Mouse (Mus musculus) ES-E14 (cell line): ENCODE results near the gene Morn5. TPM values are rescaled to one million over a fixed set of nuclear protein-coding genes. Genes with fewer than 3 reads are reported as not detected.

Source experiments
- DNase-seq: peaks from one replicate; pipeline ENCODE4 v3.0.0-alpha.2; 2013; ENCODE audit warnings: low read depth, low spot score
- H3K27ac ChIP-seq: 2 replicates; pipeline ENCODE4 v1.5.1; 2012; ENCODE audit warnings: low read depth, mild to moderate bottlenecking, low read length, moderate library complexity, mixed read lengths; ENCODE audit not compliant: poor library complexity, insufficient read depth, severe bottlenecking
- H3K36me3 ChIP-seq: 2 replicates; pipeline ENCODE4 v1.6.1; 2012; ENCODE audit warnings: mild to moderate bottlenecking, low read length, moderate library complexity, mixed read lengths; ENCODE audit not compliant: control insufficient read depth, poor library complexity, insufficient read depth, severe bottlenecking
- H3K4me1 ChIP-seq, 2 experiments: fragments of 150-350 bp in 1 of 2; sonication (generic) in 1 of 2; 2 replicates each; pipeline ENCODE4 v1.6.1; 2012; ENCODE audit warnings: low read length in 2 of 2, mild to moderate bottlenecking in 1 of 2, mixed read lengths in 1 of 2; ENCODE audit not compliant: control insufficient read depth in 2 of 2, insufficient read depth in 2 of 2, poor library complexity in 1 of 2
- H3K4me3 ChIP-seq, 2 experiments: fragments of 150-350 bp in 1 of 2; sonication (generic) in 1 of 2; 2 replicates each; pipeline ENCODE4 v1.5.1; 2012; ENCODE audit warnings: low read length in 2 of 2, low read depth in 1 of 2, mild to moderate bottlenecking in 1 of 2, mixed read lengths in 1 of 2; ENCODE audit not compliant: insufficient read depth in 1 of 2, poor library complexity in 1 of 2, severe bottlenecking in 1 of 2
- H3K9ac ChIP-seq: 2 replicates; pipeline ENCODE4 v1.6.1; 2012; ENCODE audit warnings: low read depth, mild to moderate bottlenecking, low read length, mixed read lengths; ENCODE audit not compliant: poor library complexity, insufficient read depth, severe bottlenecking
- H3K9me3 ChIP-seq: fragments of 150-350 bp; sonication (generic); 2 replicates; pipeline ENCODE4 v1.6.1; 2012; ENCODE audit warnings: low read depth, mild to moderate bottlenecking, low read length; ENCODE audit not compliant: control insufficient read depth, insufficient read depth
- CHD2 ChIP-seq: IDR thresholded peaks from 2 replicates; pipeline ENCODE4 v1.6.1; 2014; ENCODE audit warnings: mild to moderate bottlenecking, low read depth, low read length, inconsistent platforms
- HCFC1 ChIP-seq: IDR thresholded peaks from 2 replicates; pipeline ENCODE4 v1.6.1; 2012; ENCODE audit warnings: low read length, inconsistent platforms, borderline replicate concordance; ENCODE audit not compliant: insufficient read depth
- MAFK ChIP-seq: IDR thresholded peaks from 2 replicates; pipeline ENCODE4 v1.6.1; 2014; ENCODE audit warnings: mild to moderate bottlenecking, low read depth, low read length, inconsistent platforms; ENCODE audit not compliant: insufficient read depth
- ZC3H11A ChIP-seq: IDR thresholded peaks from 2 replicates; pipeline ENCODE4 v1.6.1; 2012; ENCODE audit warnings: low read depth, mild to moderate bottlenecking, inconsistent platforms, low read length, borderline replicate concordance
- ZNF384 ChIP-seq: IDR thresholded peaks from 2 replicates; pipeline ENCODE4 v1.6.1; 2012; ENCODE audit warnings: low read depth, low read length, inconsistent platforms
- in situ Hi-C, 2 experiments: fragments of 600-800 bp; cut with MboI; formaldehyde crosslinking; loops; one replicate each; pipeline ENCODE4 v1.15.1; 2025; ENCODE audit warnings: low sequenced_read_pairs in 2 of 2, inconsistent platforms in 1 of 2; ENCODE audit not compliant: unreplicated experiment in 2 of 2
- total RNA-seq: library from RNA; depleted of rRNA; stranded (reverse); fragments of 300-350 nt; gene quantifications from 2 replicates; pipeline ENCODE4 v1.2.3, GENCODE M21; 2012

The Morn5 gene
- total RNA-seq, 1 experiment: not detected

DNA sequence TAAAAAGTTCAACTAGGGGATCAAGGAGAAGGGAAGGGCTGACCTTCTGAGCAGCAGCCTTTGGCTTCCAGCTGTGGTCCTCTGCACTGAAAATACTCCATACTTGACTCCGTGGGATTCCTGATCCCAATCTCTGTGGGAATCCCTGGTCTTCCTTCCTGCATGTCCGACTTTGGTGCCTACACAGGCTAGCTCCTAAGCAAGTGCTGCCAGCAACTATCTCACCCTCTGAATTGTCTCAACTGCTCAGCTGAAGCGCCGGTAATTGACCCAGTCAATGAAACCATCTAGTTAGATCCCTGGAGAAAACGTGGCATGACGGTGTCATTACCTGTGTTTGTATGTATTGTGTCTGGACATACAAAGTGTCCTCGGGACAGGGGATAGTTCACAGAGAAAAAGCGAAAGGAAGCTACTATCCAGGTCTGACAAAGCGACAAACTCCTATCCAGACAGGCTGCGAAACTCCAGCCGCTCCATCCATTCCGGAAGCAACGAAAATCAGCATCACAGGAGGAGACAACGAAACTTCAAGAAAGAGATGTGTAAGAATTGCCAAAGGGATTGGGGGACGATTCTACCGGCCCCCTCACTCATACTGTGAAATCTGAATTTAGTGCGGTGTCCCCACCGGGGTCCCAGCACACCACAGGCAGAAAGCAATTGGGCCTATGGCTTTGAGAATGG is 48.0 kb downstream of the Morn5 start:
- Histone ChIP-seq H3K9me3 (no peaks in the 10 kb centered on the region), H3K4me3 (no peak overlapping the region), H3K36me3 (no peaks in the 10 kb centered on the region), H3K4me1 (no peaks in the 10 kb centered on the region), H3K27ac (no peak overlapping the region), H3K9ac (no peak overlapping the region)
- no peak for DNase-seq
- TF ChIP-seq ZC3H11A (no peak), CHD2 (no peak), MAFK (no peak)
- in situ Hi-C loops: no loop called here

DNA sequence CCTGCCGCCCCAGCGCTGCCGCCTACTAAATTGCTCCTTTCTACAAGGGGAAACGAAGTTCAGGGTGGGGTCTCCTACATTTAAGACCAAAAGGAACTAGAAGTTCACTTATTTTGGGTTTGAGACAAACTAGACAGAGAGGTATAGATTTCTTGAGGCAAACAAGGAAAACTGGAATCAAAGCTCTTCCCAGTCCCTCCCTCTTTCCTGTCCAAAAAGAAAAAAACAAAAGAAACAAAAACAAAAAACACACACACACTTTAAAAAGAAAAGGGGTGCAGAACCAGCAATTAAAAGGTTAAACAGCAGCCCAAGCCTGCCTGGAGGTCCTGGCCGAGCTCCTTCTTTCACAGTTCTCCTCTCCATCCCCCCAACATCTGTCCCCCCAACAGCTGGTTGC is 48.8 kb downstream of the Morn5 start:
- no peak for TF ChIP-seq ZNF384
- Histone ChIP-seq H3K36me3 (no peaks in the 10 kb centered on the region), H3K4me1 (no peaks in the 10 kb centered on the region), H3K9me3 (no peaks in the 10 kb centered on the region), H3K9ac (no peak overlapping the region), H3K27ac (no peak overlapping the region), H3K4me3 (no peak overlapping the region)
- in situ Hi-C loops: no loop called here
- DNase-seq: no peak

DNA sequence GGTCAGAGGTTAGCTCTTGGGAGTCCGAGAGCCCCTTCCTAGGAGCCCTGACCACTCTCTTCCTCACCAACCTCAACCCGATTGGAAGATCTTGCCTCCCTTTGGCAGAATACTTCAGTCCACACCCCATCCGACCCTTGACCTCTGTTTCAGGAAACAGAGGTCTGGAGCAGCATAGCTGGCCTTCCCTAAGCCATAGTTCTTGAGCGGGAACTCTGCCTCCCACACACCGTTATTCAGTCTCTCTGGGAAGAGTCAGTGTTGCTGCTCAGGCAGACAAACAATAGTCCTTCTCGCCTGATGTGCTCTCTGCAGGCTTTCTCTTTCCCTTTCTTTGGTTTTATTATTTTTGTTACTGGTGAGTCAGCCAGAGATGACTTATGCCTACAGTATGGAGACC is 50.5 kb downstream of the Morn5 start:
- Histone ChIP-seq H3K9me3 (no peaks in the 10 kb centered on the region), H3K9ac (no peak overlapping the region), H3K4me1 (peaks cover 0 to 6% of the 10 kb centered on the region in 2 experiments; a peak in 1 of 4 replicates), H3K4me3 (no peak overlapping the region), H3K36me3 (no peaks in the 10 kb centered on the region), H3K27ac (no peak overlapping the region)
- no peak for DNase-seq
- in situ Hi-C loops: no loop called here
- TF ChIP-seq ZNF384: no peak
- no peak for TF ChIP-seq HCFC1
- TF ChIP-seq MAFK: no peak
- no peak for TF ChIP-seq CHD2
- TF ChIP-seq ZC3H11A: no peak

DNA sequence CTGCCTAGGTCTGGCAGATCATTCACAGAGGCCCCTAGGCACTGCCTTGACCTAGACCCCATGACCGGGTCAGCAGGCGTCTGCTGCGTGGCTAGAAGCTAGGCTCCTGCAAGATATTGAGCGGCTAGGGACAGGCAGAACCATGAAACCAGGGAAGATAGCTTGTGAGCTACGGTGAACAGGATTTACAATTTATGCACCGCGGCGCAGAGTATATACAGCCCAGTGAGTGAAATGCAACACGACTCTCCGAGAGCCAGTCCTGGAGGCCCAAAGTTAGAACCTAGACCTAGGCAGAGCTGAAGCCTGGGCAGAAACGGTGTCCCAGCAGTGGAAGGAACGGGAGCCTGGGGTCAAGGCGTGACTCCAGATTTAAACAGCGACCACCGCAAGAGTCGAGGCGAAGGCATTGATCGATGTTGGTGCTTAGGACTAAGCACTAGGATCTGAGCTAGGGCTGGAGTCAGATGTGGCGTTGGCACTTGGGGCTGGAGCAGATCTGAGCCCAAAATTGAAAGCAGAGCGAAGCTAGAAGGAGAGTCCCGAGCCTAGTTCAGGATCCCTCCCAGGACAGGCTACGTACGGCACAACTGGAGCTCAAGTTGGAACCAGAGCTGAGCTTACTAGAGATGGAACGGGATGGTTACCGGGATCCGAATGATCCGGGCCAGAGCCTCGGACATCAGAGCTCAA is 52.8 kb downstream of the Morn5 start:
- H3K9ac ChIP-seq: no peak overlapping the region
- H3K4me1 ChIP-seq: peaks cover 0 to 6% of the 10 kb centered on the region in 2 experiments; a peak in 1 of 4 replicates
- DNase-seq: no peak
- TF ChIP-seq ZC3H11A (no peak), MAFK (no peak), ZNF384 (no peak), CHD2 (no peak), HCFC1 (no peak)
- no peak overlapping the region for H3K4me3 ChIP-seq
- no peaks in the 10 kb centered on the region for H3K36me3 ChIP-seq
- in situ Hi-C loops: no loop called here
- H3K27ac ChIP-seq: no peak overlapping the region
- H3K9me3 ChIP-seq: no peaks in the 10 kb centered on the region

GRCm38 (mm10) chr2:36102559-36102946 is 53.3 kb downstream of the Morn5 start:
- no peak for TF ChIP-seq MAFK
- TF ChIP-seq HCFC1: no peak
- no peak for TF ChIP-seq CHD2
- TF ChIP-seq ZNF384: no peak
- TF ChIP-seq ZC3H11A: no peak
- Histone ChIP-seq H3K4me1 (peaks cover 0 to 6% of the 10 kb centered on the region in 2 experiments; a peak in 1 of 4 replicates), H3K27ac (no peak overlapping the region), H3K9me3 (no peaks in the 10 kb centered on the region), H3K36me3 (no peaks in the 10 kb centered on the region), H3K4me3 (peak overlapping the region in 1 of 2 experiments; percentile 2; a peak in 1 of 4 replicates), H3K9ac (no peak overlapping the region)
- no peak for DNase-seq
- in situ Hi-C loops: no loop called here
